Mouse (Mus musculus): ENCODE measurements around the gene Kifc1. TPM values are rescaled to one million over a fixed set of nuclear protein-coding genes. Genes with fewer than 3 reads are reported as not detected.

The Kifc1 gene
- total and polyA plus RNA-seq, 2 experiments = 0.18 to 0.20 TPM

GRCm38 (mm10) chr17:33913264-33913663, 22.8 kb upstream of the Kifc1 start:
- H3K27ac ChIP-seq (replicated peaks; ENCODE audit: insufficient read depth, low read depth, low read length) = no peak overlapping the region
- H3K27me3 ChIP-seq (ENCODE audit: control insufficient read depth, insufficient read depth, low read length) = no peaks in the 10 kb centered on the region
- peaks cover 10% of the 10 kb centered on the region for H3K4me1 ChIP-seq (ENCODE audit: control insufficient read depth, insufficient read depth, low read length)
- WGBS = 88% methylated on average over 10 of the region's 10 CpGs
- H3K36me3 ChIP-seq (ENCODE audit: control insufficient read depth, insufficient read depth, low read length) = peaks cover 23% of the 10 kb centered on the region; the same call in 1 of the 2 replicates
- peaks cover 23% of the 10 kb centered on the region for H3K79me2 ChIP-seq (ENCODE audit: control insufficient read depth, insufficient read depth, low read length)
- TF ChIP-seq CTCF (IDR thresholded peaks at IDR 0.05; ENCODE audit: low read depth, low read length) (no peak), POLR2A (IDR thresholded peaks at IDR 0.05; ENCODE audit: extremely low read depth, insufficient read depth, low read length) (no peak)
- H3K4me3 ChIP-seq (ENCODE audit: insufficient read depth, low read depth, low read length) = no peak overlapping the region
- H3K9ac ChIP-seq (ENCODE audit: low read depth, low read length) = no peak overlapping the region
- DNase-seq (ENCODE audit: extremely low read depth, low read depth, low spot score) = no peak

GRCm38 (mm10) chr17:33911813-33912414, 21.5 kb upstream of the Kifc1 start:
- Histone ChIP-seq H3K27me3 (ENCODE audit: control insufficient read depth, insufficient read depth, low read length) (no peaks in the 10 kb centered on the region), H3K79me2 (ENCODE audit: control insufficient read depth, insufficient read depth, low read length) (peaks cover 23% of the 10 kb centered on the region), H3K4me1 (ENCODE audit: control insufficient read depth, insufficient read depth, low read length) (peaks cover 9% of the 10 kb centered on the region), H3K27ac (replicated peaks; ENCODE audit: insufficient read depth, low read depth, low read length) (no peak overlapping the region), H3K36me3 (ENCODE audit: control insufficient read depth, insufficient read depth, low read length) (peaks cover 23% of the 10 kb centered on the region; the same call in 1 of the 2 replicates), H3K9ac (ENCODE audit: low read depth, low read length) (no peak overlapping the region), H3K4me3 (ENCODE audit: insufficient read depth, low read depth, low read length) (no peak overlapping the region)
- 77% methylated on average over 28 of the region's 28 CpGs for WGBS
- DNase-seq (ENCODE audit: extremely low read depth, low read depth, low spot score) = no peak
- TF ChIP-seq CTCF (IDR thresholded peaks at IDR 0.05; ENCODE audit: low read depth, low read length) (no peak), POLR2A (IDR thresholded peaks at IDR 0.05; ENCODE audit: extremely low read depth, insufficient read depth, low read length) (no peak)

- H3K4me3 ChIP-seq (ENCODE audit: insufficient read depth, low read depth, low read length) = no peak overlapping the region
- TF ChIP-seq CTCF (IDR thresholded peaks at IDR 0.05; ENCODE audit: low read depth, low read length) (no peak), POLR2A (IDR thresholded peaks at IDR 0.05; ENCODE audit: extremely low read depth, insufficient read depth, low read length) (no peak)
- DNase-seq (ENCODE audit: extremely low read depth, low read depth, low spot score) = no peak
- peaks cover 23% of the 10 kb centered on the region for H3K79me2 ChIP-seq (ENCODE audit: control insufficient read depth, insufficient read depth, low read length)
- peaks cover 23% of the 10 kb centered on the region; the same call in 1 of the 2 replicates for H3K36me3 ChIP-seq (ENCODE audit: control insufficient read depth, insufficient read depth, low read length)
- H3K9ac ChIP-seq (ENCODE audit: low read depth, low read length) = no peak overlapping the region
- H3K4me1 ChIP-seq (ENCODE audit: control insufficient read depth, insufficient read depth, low read length) = peaks cover 7% of the 10 kb centered on the region
- no peaks in the 10 kb centered on the region for H3K27me3 ChIP-seq (ENCODE audit: control insufficient read depth, insufficient read depth, low read length)
- 86% methylated on average over 31 of the region's 31 CpGs for WGBS
- no peak overlapping the region for H3K27ac ChIP-seq (replicated peaks; ENCODE audit: insufficient read depth, low read depth, low read length)
Measured at GRCm38 (mm10) chr17:33911052-33911812, 20.8 kb upstream of the Kifc1 start.

GRCm38 (mm10) chr17:33910346-33911051, 20.0 kb upstream of the Kifc1 start:
- H3K27ac ChIP-seq (replicated peaks; ENCODE audit: insufficient read depth, low read depth, low read length) = peak overlapping the region; percentile 90
- TF ChIP-seq POLR2A (IDR thresholded peaks at IDR 0.05; ENCODE audit: extremely low read depth, insufficient read depth, low read length) (no peak), CTCF (IDR thresholded peaks at IDR 0.05; ENCODE audit: low read depth, low read length) (no peak)
- H3K27me3 ChIP-seq (ENCODE audit: control insufficient read depth, insufficient read depth, low read length) = no peaks in the 10 kb centered on the region
- DNase-seq (ENCODE audit: extremely low read depth, low read depth, low spot score) = no peak
- H3K79me2 ChIP-seq (ENCODE audit: control insufficient read depth, insufficient read depth, low read length) = peaks cover 23% of the 10 kb centered on the region
- H3K36me3 ChIP-seq (ENCODE audit: control insufficient read depth, insufficient read depth, low read length) = peaks cover 23% of the 10 kb centered on the region; the same call in 1 of the 2 replicates
- 38% methylated on average over 11 of the region's 11 CpGs for WGBS
- H3K9ac ChIP-seq (ENCODE audit: low read depth, low read length) = 0 out of 2 replicates have a peak overlapping the region, but pooled peaks have one; percentile 9
- peaks cover 7% of the 10 kb centered on the region for H3K4me1 ChIP-seq (ENCODE audit: control insufficient read depth, insufficient read depth, low read length)
- peak overlapping the region; percentile 69 for H3K4me3 ChIP-seq (ENCODE audit: insufficient read depth, low read depth, low read length)

GRCm38 (mm10) chr17:33909869-33910250, 19.4 kb upstream of the Kifc1 start:
- under 1% methylated on average over 14 of the region's 14 CpGs for WGBS
- Histone ChIP-seq H3K9ac (ENCODE audit: low read depth, low read length) (peak overlapping the region; percentile 82), H3K4me3 (ENCODE audit: insufficient read depth, low read depth, low read length) (peak overlapping the region; percentile 69), H3K79me2 (ENCODE audit: control insufficient read depth, insufficient read depth, low read length) (peaks cover 23% of the 10 kb centered on the region), H3K4me1 (ENCODE audit: control insufficient read depth, insufficient read depth, low read length) (peaks cover 7% of the 10 kb centered on the region), H3K27me3 (ENCODE audit: control insufficient read depth, insufficient read depth, low read length) (no peaks in the 10 kb centered on the region), H3K27ac (replicated peaks; ENCODE audit: insufficient read depth, low read depth, low read length) (peak overlapping the region; percentile 90), H3K36me3 (ENCODE audit: control insufficient read depth, insufficient read depth, low read length) (peaks cover 23% of the 10 kb centered on the region; the same call in 1 of the 2 replicates)
- no peak for TF ChIP-seq CTCF (IDR thresholded peaks at IDR 0.05; ENCODE audit: low read depth, low read length)
- peak; percentile 35; the same call in 1 of the 2 replicates for TF ChIP-seq POLR2A (IDR thresholded peaks at IDR 0.05; ENCODE audit: extremely low read depth, insufficient read depth, low read length)
- peak; percentile 76 for DNase-seq (ENCODE audit: extremely low read depth, low read depth, low spot score)
